Mouse (Mus musculus) neural tube, embryonic 11.5 days (tissue): ENCODE measurements around the gene 4930562C15Rik. TPM values are rescaled to one million over a fixed set of nuclear protein-coding genes. Genes with fewer than 3 reads are reported as not detected.
A peak's percentile ranks its signal among the peaks of the same experiment; 100 is the strongest.

ENCODE experiments used
- ATAC-seq: fragments of 200-750 bp; cut with Nextera tagmentation; 2 replicates; pipeline ENCODE4 v1.8.0; 2017; ENCODE audit warnings: moderate number of reproducible peaks, mild to moderate bottlenecking, moderate TSS enrichment, moderate library complexity; ENCODE audit not compliant: insufficient read depth, low FRiP score, low TSS enrichment
- DNase-seq: peaks from one replicate; pipeline ENCODE4 v3.0.0-alpha.2; 2015; ENCODE audit warnings: low spot score
- H3K27ac ChIP-seq: fragments of 300-500 bp; sonication (generic); 2 replicates; pipeline ENCODE4 v1.5.1; 2014; ENCODE audit warnings: low read depth, mild to moderate bottlenecking, low read length
- H3K27me3 ChIP-seq: fragments of 300-500 bp; sonication (generic); 2 replicates; pipeline ENCODE4 v1.6.1; 2014; ENCODE audit warnings: mild to moderate bottlenecking, low read length, mixed read lengths; ENCODE audit not compliant: control insufficient read depth, insufficient read depth
- H3K36me3 ChIP-seq: fragments of 300-500 bp; sonication (generic); 2 replicates; pipeline ENCODE4 v1.6.1; 2014; ENCODE audit warnings: mild to moderate bottlenecking, low read length, moderate library complexity, mixed read lengths; ENCODE audit not compliant: control insufficient read depth, insufficient read depth
- H3K4me1 ChIP-seq: fragments of 300-500 bp; sonication (generic); 2 replicates; pipeline ENCODE4 v1.6.1; 2014; ENCODE audit warnings: low read length, mixed read lengths; ENCODE audit not compliant: control insufficient read depth, insufficient read depth
- H3K4me2 ChIP-seq: fragments of 300-500 bp; sonication (generic); 2 replicates; pipeline ENCODE4 v1.6.1; 2014; ENCODE audit warnings: low read depth, mild to moderate bottlenecking, moderate library complexity
- H3K4me3 ChIP-seq: fragments of 300-500 bp; sonication (generic); 2 replicates; pipeline ENCODE4 v1.5.1; 2014; ENCODE audit warnings: low read depth, low read length
- H3K9ac ChIP-seq: fragments of 300-500 bp; sonication (generic); 2 replicates; pipeline ENCODE4 v1.6.1; 2014; ENCODE audit warnings: mild to moderate bottlenecking, low read length
- H3K9me3 ChIP-seq: fragments of 300-500 bp; sonication (generic); 2 replicates; pipeline ENCODE4 v1.6.1; 2016; ENCODE audit warnings: low read length; ENCODE audit not compliant: control insufficient read depth
- WGBS: fragments of 180-500 bp; shearing (Covaris S2); extraction: QIAGEN DNeasy Blood & Tissue Kit; methylation state at CpG from one replicate; pipeline ENCODE4 v1.1.7; 2014; 5-methylcytosine and 5-hydroxymethylcytosine counted together
- polyA plus RNA-seq: library from polyadenylated mRNA; unstranded; fragments of >200 nt; fragmentation: Nextera tagmentation; extraction: Ambion mirVana; gene quantifications from 2 replicates; pipeline ENCODE4 v1.2.1, GENCODE M21; 2014

4930562C15Rik gene
- polyA plus RNA-seq, 1 experiment from 2014 or later: 0.38 TPM

DNA sequence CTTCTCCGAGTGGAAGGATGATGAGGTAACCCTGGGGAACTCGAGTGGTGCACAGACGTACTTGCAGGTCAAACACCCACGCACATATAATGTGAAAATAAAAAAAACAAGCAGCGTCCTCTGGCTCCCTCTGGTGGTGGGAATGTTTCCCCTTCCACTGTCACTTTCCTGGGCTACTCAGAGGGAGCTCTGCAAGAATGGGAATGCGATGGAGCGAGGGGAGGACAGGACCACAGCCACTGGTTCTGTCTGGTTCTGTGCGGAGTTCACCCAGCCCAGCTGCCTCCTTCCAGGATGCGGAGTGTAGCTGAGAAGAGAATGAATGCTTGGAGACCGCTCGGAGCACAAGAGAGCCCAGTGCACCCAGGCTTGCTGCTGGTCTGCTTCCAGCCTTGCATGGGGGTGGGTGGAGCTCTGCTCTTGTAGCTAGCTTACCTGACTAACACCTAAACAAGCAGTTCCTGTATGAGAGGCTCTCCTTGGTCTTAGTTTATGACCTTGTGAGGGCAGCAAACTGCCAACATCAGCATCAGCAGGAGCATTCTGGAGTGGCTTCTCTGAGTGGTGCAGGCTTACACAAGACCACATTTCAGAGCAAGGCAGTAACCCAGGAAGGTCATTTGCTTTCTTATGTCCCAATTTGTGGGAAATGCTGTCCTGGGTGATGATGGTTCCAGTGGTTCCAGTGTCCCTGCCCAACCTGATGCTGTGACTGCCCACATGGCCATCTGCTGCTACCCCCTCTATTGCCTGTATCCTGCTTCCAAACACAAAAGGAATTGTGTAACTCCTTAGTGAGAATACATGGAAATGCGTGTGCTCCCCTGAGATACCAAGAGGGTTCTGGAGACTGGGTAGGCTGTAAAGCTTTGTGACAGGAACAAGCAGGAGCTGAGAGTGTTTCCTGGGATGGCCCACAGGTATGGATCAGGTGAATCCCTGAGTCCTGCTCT is 78.8 kb downstream of the 4930562C15Rik start:
- no peak overlapping the region for H3K4me3 ChIP-seq
- no peak overlapping the region for H3K4me2 ChIP-seq
- no peak overlapping the region for H3K9ac ChIP-seq
- no peaks in the 10 kb centered on the region for H3K4me1 ChIP-seq
- no peaks in the 10 kb centered on the region for H3K9me3 ChIP-seq
- WGBS: 38% methylated on average over 12 of the region's 12 CpGs
- DNase-seq: peak; percentile 77
- no peak for ATAC-seq
- peaks cover 4% of the 10 kb centered on the region for H3K36me3 ChIP-seq
- H3K27ac ChIP-seq: no peak overlapping the region
- no peaks in the 10 kb centered on the region for H3K27me3 ChIP-seq

DNA sequence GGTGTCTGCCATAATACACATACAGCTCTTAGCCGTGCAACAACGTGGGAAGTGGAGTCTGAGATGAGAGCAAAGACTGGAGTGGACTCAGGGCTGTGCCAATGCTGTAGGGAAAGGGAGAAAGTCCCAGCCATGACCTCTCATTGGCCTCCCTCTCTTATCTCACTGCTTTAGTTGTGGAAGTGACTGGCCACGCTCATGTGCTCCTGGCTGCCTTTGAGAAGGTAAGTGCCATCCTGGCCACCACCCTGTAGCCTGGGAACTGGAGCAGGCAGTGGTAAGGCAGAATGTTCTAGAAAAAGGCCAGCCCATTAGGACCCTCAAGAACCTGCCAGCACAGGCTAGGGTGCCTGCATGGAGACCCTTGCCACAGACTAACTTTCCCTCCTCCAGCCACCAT is 80.7 kb downstream of the 4930562C15Rik start:
- DNase-seq (no peak), ATAC-seq (no peak)
- Histone ChIP-seq H3K27me3 (no peaks in the 10 kb centered on the region), H3K9me3 (no peaks in the 10 kb centered on the region), H3K4me1 (no peaks in the 10 kb centered on the region), H3K9ac (no peak overlapping the region), H3K4me3 (no peak overlapping the region), H3K4me2 (no peak overlapping the region), H3K36me3 (peaks cover 4% of the 10 kb centered on the region), H3K27ac (no peak overlapping the region)
- WGBS: 93% methylated on average over 3 of the region's 3 CpGs

DNA sequence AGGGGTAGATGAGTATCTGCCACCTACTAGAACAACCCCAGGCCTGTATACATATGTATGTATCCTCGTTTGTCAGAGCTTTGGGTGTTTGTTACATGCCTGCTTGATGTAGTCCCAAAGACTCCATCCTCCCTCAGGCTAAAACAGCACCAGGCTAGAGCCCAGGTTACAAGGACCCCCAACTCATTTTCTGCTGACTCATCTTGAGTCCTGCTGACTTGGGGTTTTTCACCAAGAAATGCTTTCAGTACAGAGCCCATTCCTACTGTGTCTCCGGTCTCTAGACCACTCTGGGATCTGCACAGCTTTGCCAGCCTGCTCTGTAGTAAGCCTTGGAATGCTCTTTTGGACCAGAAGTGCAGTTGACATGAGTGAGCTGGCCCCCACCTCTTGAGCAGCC is 81.4 kb downstream of the 4930562C15Rik start:
- Histone ChIP-seq H3K36me3 (peaks cover 3% of the 10 kb centered on the region), H3K27ac (no peak overlapping the region), H3K9me3 (no peaks in the 10 kb centered on the region), H3K4me3 (no peak overlapping the region), H3K4me2 (no peak overlapping the region), H3K27me3 (no peaks in the 10 kb centered on the region), H3K4me1 (no peaks in the 10 kb centered on the region), H3K9ac (no peak overlapping the region)
- DNase-seq: no peak
- ATAC-seq: no peak
- WGBS: 82% methylated on average over 2 of the region's 2 CpGs

Other genes with a start within 250 kb of the 4930562C15Rik start
- gene Glis2, start 240.7 kb upstream of the 4930562C15Rik start, polyA plus RNA-seq: 32.4 and 37.0 TPM in 2 replicates
- gene Pam16, start 210.4 kb upstream of the 4930562C15Rik start, polyA plus RNA-seq: 94.3 and 108 TPM in 2 replicates
- 10.5 and 11.1 TPM in 2 replicates for gene Vasn, start 195.5 kb upstream of the 4930562C15Rik start, polyA plus RNA-seq
- 54.2 and 56.6 TPM in 2 replicates for gene Dnaja3, start 195.4 kb upstream of the 4930562C15Rik start, polyA plus RNA-seq
- 18.7 and 24.8 TPM in 2 replicates for gene Coro7, start 155.6 kb upstream of the 4930562C15Rik start, polyA plus RNA-seq
- 156 and 159 TPM in 2 replicates for gene Nmral1, start 116.1 kb upstream of the 4930562C15Rik start, polyA plus RNA-seq
- gene Hmox2, start 109.1 kb upstream of the 4930562C15Rik start, polyA plus RNA-seq: 91.7 and 103 TPM in 2 replicates
- gene Cdip1, start 45.1 kb upstream of the 4930562C15Rik start, polyA plus RNA-seq: 102 and 104 TPM in 2 replicates
- 35.3 and 38.4 TPM in 2 replicates for gene Ubald1, start 44.9 kb downstream of the 4930562C15Rik start, polyA plus RNA-seq
- gene Mgrn1, start 50.8 kb downstream of the 4930562C15Rik start, polyA plus RNA-seq: 81.6 and 85.5 TPM in 2 replicates
- gene Nudt16l1, start 103.3 kb downstream of the 4930562C15Rik start, polyA plus RNA-seq: 140 and 141 TPM in 2 replicates
- 42.4 and 44.9 TPM in 2 replicates for gene Anks3, start 128.8 kb downstream of the 4930562C15Rik start, polyA plus RNA-seq
- gene Sept12, start 162.4 kb downstream of the 4930562C15Rik start, polyA plus RNA-seq: not detected in 2 replicates
- gene Smim22, start 171.9 kb downstream of the 4930562C15Rik start, polyA plus RNA-seq: 1.4 TPM in 1 of 2 replicates, not detected in the other
- 83.0 and 88.0 TPM in 2 replicates for gene Rogdi, start 178.1 kb downstream of the 4930562C15Rik start, polyA plus RNA-seq
- 178 and 199 TPM in 2 replicates for gene Glyr1, start 214.4 kb downstream of the 4930562C15Rik start, polyA plus RNA-seq
- 22.6 and 24.5 TPM in 2 replicates for gene Ubn1, start 214.6 kb downstream of the 4930562C15Rik start, polyA plus RNA-seq